Mouse (Mus musculus) forebrain, embryonic 10.5 days (tissue): Measurements from ENCODE around the gene Wnt6. TPM values are rescaled to one million over a fixed set of nuclear protein-coding genes. Genes with fewer than 3 reads are reported as not detected.
A peak's percentile ranks its signal among the peaks of the same experiment; 100 is the strongest.

Experiments used
- DNase-seq: peaks from one replicate; pipeline ENCODE4 v3.0.0-alpha.2; 2017; ENCODE audit warnings: low spot score; ENCODE audit errors: extremely low spot score
- H3K27ac ChIP-seq: fragments of 300-500 bp; sonication (generic); 2 replicates; pipeline ENCODE4 v1.5.1; 2016; ENCODE audit warnings: mild to moderate bottlenecking
- H3K27me3 ChIP-seq: fragments of 300-500 bp; sonication (generic); 2 replicates; pipeline ENCODE4 v1.6.1; 2016; ENCODE audit warnings: mild to moderate bottlenecking; ENCODE audit not compliant: poor library complexity, severe bottlenecking
- H3K36me3 ChIP-seq: fragments of 300-500 bp; sonication (generic); replicated peaks from 2 replicates; pipeline ENCODE4 v1.6.1; 2016; ENCODE audit warnings: mild to moderate bottlenecking, moderate library complexity
- H3K4me1 ChIP-seq: fragments of 300-500 bp; sonication (generic); 2 replicates; pipeline ENCODE4 v1.6.1; 2016
- H3K4me3 ChIP-seq: fragments of 300-500 bp; sonication (generic); 2 replicates; pipeline ENCODE4 v1.5.1; 2016; ENCODE audit warnings: mild to moderate bottlenecking, moderate library complexity
- H3K9me3 ChIP-seq: fragments of 300-500 bp; sonication (generic); 2 replicates; pipeline ENCODE4 v1.6.1; 2016; ENCODE audit warnings: mild to moderate bottlenecking, moderate library complexity
- whole genome bisulfite sequencing: fragments of 180-500 bp; shearing (Covaris S2); methylation state at CpG from one replicate; pipeline ENCODE4 v1.1.7; 2016; 5-methylcytosine and 5-hydroxymethylcytosine counted together
- polyA plus RNA-seq: library from polyadenylated mRNA; unstranded; fragments of >200 nt; fragmentation: Nextera tagmentation; extraction: Ambion mirVana; gene quantifications from 2 replicates; pipeline ENCODE4 v1.2.1, GENCODE M21; 2016

Gene Wnt6
- polyA plus RNA-seq, 1 experiment from 2014 or later: 9.1 TPM

- DNase-seq: no peak
- WGBS: 87% methylated on average over 8 of the region's 8 CpGs
Measured at GRCm38 (mm10) chr1:74753266-74753974, 18.3 kb upstream of the Wnt6 start.

GRCm38 (mm10) chr1:74754175-74754785 is 17.4 kb upstream of the Wnt6 start:
- H3K27me3 ChIP-seq: peaks cover 29% of the 10 kb centered on the region
- no peak overlapping the region for H3K4me3 ChIP-seq
- peak; percentile 19 for DNase-seq
- 59% methylated on average over 5 of the region's 5 CpGs for WGBS
- H3K4me1 ChIP-seq: peaks cover 9% of the 10 kb centered on the region; the same call in 1 of the 2 replicates
- H3K27ac ChIP-seq: no peak overlapping the region
- no peaks in the 10 kb centered on the region for H3K9me3 ChIP-seq
- H3K36me3 ChIP-seq: no peaks in the 10 kb centered on the region

More at GRCm38 (mm10) chr1:74753266-74753974, 18.3 kb upstream of the Wnt6 start:
- peaks cover 29% of the 10 kb centered on the region for H3K27me3 ChIP-seq
- no peaks in the 10 kb centered on the region for H3K36me3 ChIP-seq
- peaks cover 13% of the 10 kb centered on the region; the same call in 1 of the 2 replicates for H3K4me1 ChIP-seq
- H3K4me3 ChIP-seq: no peak overlapping the region
- H3K27ac ChIP-seq: no peak overlapping the region
- H3K9me3 ChIP-seq: no peaks in the 10 kb centered on the region

- 28% methylated on average over 4 of the region's 4 CpGs for WGBS
- H3K27me3 ChIP-seq: peaks cover 50% of the 10 kb centered on the region
- no peaks in the 10 kb centered on the region for H3K9me3 ChIP-seq
- H3K36me3 ChIP-seq: no peaks in the 10 kb centered on the region
- DNase-seq: peak; percentile 33
- no peak overlapping the region for H3K4me3 ChIP-seq
- H3K4me1 ChIP-seq: no peaks in the 10 kb centered on the region
- no peak overlapping the region for H3K27ac ChIP-seq
Measured at GRCm38 (mm10) chr1:74759773-74760172, 11.9 kb upstream of the Wnt6 start.

- peaks cover 82% of the 10 kb centered on the region for H3K27me3 ChIP-seq
- no peaks in the 10 kb centered on the region for H3K4me1 ChIP-seq
- 2% methylated on average over 6 of the region's 6 CpGs for WGBS
Measured at GRCm38 (mm10) chr1:74763081-74763480, 8.6 kb upstream of the Wnt6 start.

GRCm38 (mm10) chr1:74770727-74771466 is 795 bp upstream of the Wnt6 start:
- H3K27ac ChIP-seq: no peak overlapping the region
- H3K27me3 ChIP-seq: peaks cover 100% of the 10 kb centered on the region
- H3K4me1 ChIP-seq: peaks cover 52% of the 10 kb centered on the region
- no peak for DNase-seq
- H3K4me3 ChIP-seq: peak overlapping the region; percentile 60
- no peaks in the 10 kb centered on the region for H3K36me3 ChIP-seq
- H3K9me3 ChIP-seq: no peaks in the 10 kb centered on the region
- 1% methylated on average over 35 of the region's 35 CpGs for WGBS

More at GRCm38 (mm10) chr1:74763081-74763480, 8.6 kb upstream of the Wnt6 start:
- Histone ChIP-seq H3K4me3 (no peak overlapping the region), H3K9me3 (no peaks in the 10 kb centered on the region), H3K27ac (no peak overlapping the region), H3K36me3 (no peaks in the 10 kb centered on the region)
- DNase-seq: peak; percentile 66

- 0% methylated on average over 26 of the region's 26 CpGs for WGBS
- no peaks in the 10 kb centered on the region for H3K9me3 ChIP-seq
- peak overlapping the region; percentile 60 for H3K4me3 ChIP-seq
- DNase-seq: no peak
- 0 out of 2 replicates have a peak overlapping the region, but pooled peaks have one; percentile 48 for H3K27ac ChIP-seq
- no peaks in the 10 kb centered on the region for H3K36me3 ChIP-seq
- H3K4me1 ChIP-seq: peaks cover 57% of the 10 kb centered on the region
- H3K27me3 ChIP-seq: peaks cover 100% of the 10 kb centered on the region
Measured at GRCm38 (mm10) chr1:74771467-74771844, 236 bp upstream of the Wnt6 start.

- peaks cover 100% of the 10 kb centered on the region for H3K27me3 ChIP-seq
- DNase-seq: no peak
- H3K4me1 ChIP-seq: peaks cover 62% of the 10 kb centered on the region
- peak overlapping the region; percentile 48; the same call in 1 of the 2 replicates for H3K27ac ChIP-seq
- peak overlapping the region; percentile 60 for H3K4me3 ChIP-seq
- under 1% methylated on average over 51 of the region's 51 CpGs for WGBS
- no peaks in the 10 kb centered on the region for H3K9me3 ChIP-seq
- H3K36me3 ChIP-seq: no peaks in the 10 kb centered on the region
Measured at GRCm38 (mm10) chr1:74771931-74772620, 384 bp downstream of the Wnt6 start.

- Histone ChIP-seq H3K9me3 (no peaks in the 10 kb centered on the region), H3K27me3 (peaks cover 100% of the 10 kb centered on the region), H3K4me1 (peaks cover 62% of the 10 kb centered on the region), H3K36me3 (no peaks in the 10 kb centered on the region), H3K27ac (no peak overlapping the region), H3K4me3 (peak overlapping the region; percentile 60)
- under 1% methylated on average over 15 of the region's 15 CpGs for WGBS
- peak; percentile 80 for DNase-seq
Measured at GRCm38 (mm10) chr1:74773136-74773535, 1.4 kb downstream of the Wnt6 start.

GRCm38 (mm10) chr1:74774062-74774461 is 2.4 kb downstream of the Wnt6 start:
- no peak overlapping the region for H3K4me3 ChIP-seq
- DNase-seq: no peak
- H3K27me3 ChIP-seq: peaks cover 100% of the 10 kb centered on the region
- H3K27ac ChIP-seq: no peak overlapping the region
- no peaks in the 10 kb centered on the region for H3K36me3 ChIP-seq
- H3K9me3 ChIP-seq: no peaks in the 10 kb centered on the region
- peaks cover 62% of the 10 kb centered on the region for H3K4me1 ChIP-seq
- 16% methylated on average over 7 of the region's 7 CpGs for WGBS

- WGBS: 8% methylated on average over 5 of the region's 5 CpGs
- Histone ChIP-seq H3K4me3 (no peak overlapping the region), H3K9me3 (no peaks in the 10 kb centered on the region), H3K4me1 (peaks cover 52% of the 10 kb centered on the region), H3K27ac (no peak overlapping the region), H3K36me3 (no peaks in the 10 kb centered on the region), H3K27me3 (peaks cover 100% of the 10 kb centered on the region)
- DNase-seq: no peak
Measured at GRCm38 (mm10) chr1:74775816-74776215, 4.1 kb downstream of the Wnt6 start.

GRCm38 (mm10) chr1:74778934-74779486 is 7.3 kb downstream of the Wnt6 start:
- WGBS: 39% methylated on average over 3 of the region's 3 CpGs
- peaks cover 42% of the 10 kb centered on the region for H3K4me1 ChIP-seq
- DNase-seq: no peak
- no peak overlapping the region for H3K27ac ChIP-seq
- H3K36me3 ChIP-seq: no peaks in the 10 kb centered on the region
- no peaks in the 10 kb centered on the region for H3K9me3 ChIP-seq
- H3K4me3 ChIP-seq: no peak overlapping the region
- peaks cover 100% of the 10 kb centered on the region for H3K27me3 ChIP-seq

- Histone ChIP-seq H3K27ac (no peak overlapping the region), H3K9me3 (peaks cover 6% of the 10 kb centered on the region; the same call in 1 of the 2 replicates), H3K4me1 (peaks cover 24% of the 10 kb centered on the region), H3K36me3 (no peaks in the 10 kb centered on the region), H3K4me3 (no peak overlapping the region), H3K27me3 (peaks cover 99% of the 10 kb centered on the region)
- WGBS: 13% methylated on average over 14 of the region's 14 CpGs
- no peak for DNase-seq
Measured at GRCm38 (mm10) chr1:74782045-74782444, 10.4 kb downstream of the Wnt6 start.
